Mouse (Mus musculus) myocyte (in vitro differentiated cells): ENCODE results near the gene Rita1. TPM values are rescaled to one million over a fixed set of nuclear protein-coding genes. Genes with fewer than 3 reads are reported as not detected.

ENCODE experiments used
- H3K27me3 ChIP-seq: one replicate; pipeline ENCODE4 v1.6.1; 2011; ENCODE audit not compliant: control insufficient read depth, insufficient read depth, insufficient read length
- H3K36me3 ChIP-seq: one replicate; pipeline ENCODE4 v1.6.1; 2011; ENCODE audit not compliant: control insufficient read depth, insufficient read depth
- H3K4me2 ChIP-seq: one replicate; pipeline ENCODE4 v1.6.1; 2011; ENCODE audit warnings: low read depth, control low read depth
- H3K4me3 ChIP-seq: one replicate; pipeline ENCODE4 v1.5.1; 2011; ENCODE audit warnings: mild to moderate bottlenecking, control low read depth, moderate library complexity
- H3K79me2 ChIP-seq: one replicate; pipeline ENCODE4 v1.6.1; 2011; ENCODE audit not compliant: control insufficient read depth, insufficient read depth
- H3ac ChIP-seq: one replicate; pipeline ENCODE4 v1.6.1; 2011; ENCODE audit not compliant: control insufficient read depth, insufficient read length
- CEBPB ChIP-seq: IDR thresholded peaks from 2 replicates; pipeline ENCODE4 v1.6.1; 2011; ENCODE audit warnings: mild to moderate bottlenecking, moderate library complexity; ENCODE audit not compliant: poor library complexity, insufficient read depth, severe bottlenecking
- E2F4 ChIP-seq: IDR thresholded peaks from one replicate; pipeline ENCODE4 v1.6.1; 2011; ENCODE audit warnings: mild to moderate bottlenecking, control low read depth, moderate library complexity; ENCODE audit not compliant: insufficient read depth
- MAX ChIP-seq: IDR thresholded peaks from one replicate; pipeline ENCODE4 v1.6.1; 2011; ENCODE audit warnings: low read depth, mild to moderate bottlenecking, control low read depth
- MYOD1 ChIP-seq, 3 experiments: IDR thresholded peaks; one replicate each; pipeline ENCODE4 v1.6.1; 2011; ENCODE audit warnings: control low read depth in 2 of 3, low read depth in 2 of 3, mild to moderate bottlenecking in 2 of 3, moderate library complexity in 1 of 3; ENCODE audit not compliant: insufficient read length in 2 of 3, control insufficient read depth in 1 of 3
- MYOG ChIP-seq, 3 experiments: IDR thresholded peaks; one replicate each; pipeline ENCODE4 v1.6.1; 2011; ENCODE audit warnings: control low read depth in 2 of 3, low read depth in 2 of 3, mild to moderate bottlenecking in 2 of 3; ENCODE audit not compliant: insufficient read length in 2 of 3, control insufficient read depth in 1 of 3, insufficient read depth in 1 of 3
- POLR2A ChIP-seq: IDR thresholded peaks from one replicate; pipeline ENCODE4 v1.6.1; 2011; ENCODE audit warnings: low read depth, mild to moderate bottlenecking, control low read depth, moderate library complexity; ENCODE audit not compliant: insufficient read length
- POLR2AphosphoS2 ChIP-seq: IDR thresholded peaks from one replicate; pipeline ENCODE4 v1.6.1; 2011; ENCODE audit warnings: low read depth, control low read depth; ENCODE audit not compliant: insufficient read length
- REST ChIP-seq: IDR thresholded peaks from one replicate; pipeline ENCODE4 v1.6.1; 2011; ENCODE audit warnings: mild to moderate bottlenecking, control low read depth, moderate library complexity; ENCODE audit not compliant: insufficient read depth, insufficient read length
- SRF ChIP-seq: IDR thresholded peaks from one replicate; pipeline ENCODE4 v1.6.1; 2011; ENCODE audit warnings: low read depth; ENCODE audit not compliant: control insufficient read depth, insufficient read length
- TCF12 ChIP-seq: IDR thresholded peaks from one replicate; pipeline ENCODE4 v1.6.1; 2011; ENCODE audit warnings: mild to moderate bottlenecking, control low read depth; ENCODE audit not compliant: poor library complexity, insufficient read depth, severe bottlenecking
- TCF3 ChIP-seq: IDR thresholded peaks from one replicate; pipeline ENCODE4 v1.6.1; 2011; ENCODE audit warnings: low read depth, control low read depth; ENCODE audit not compliant: insufficient read length
- USF1 ChIP-seq: IDR thresholded peaks from one replicate; pipeline ENCODE4 v1.6.1; 2011; ENCODE audit warnings: low read depth, mild to moderate bottlenecking, control low read depth, moderate library complexity
- polyA plus RNA-seq: library from polyadenylated mRNA; unstranded; fragments of >200 nt; fragmentation: generic; extraction: Trizol; gene quantifications from one replicate; pipeline ENCODE4 v1.2.1, GENCODE M21; 2012; ENCODE audit warnings: missing spikeins

The Rita1 gene
- polyA plus RNA-seq, 1 experiment = 14.7 TPM

DNA sequence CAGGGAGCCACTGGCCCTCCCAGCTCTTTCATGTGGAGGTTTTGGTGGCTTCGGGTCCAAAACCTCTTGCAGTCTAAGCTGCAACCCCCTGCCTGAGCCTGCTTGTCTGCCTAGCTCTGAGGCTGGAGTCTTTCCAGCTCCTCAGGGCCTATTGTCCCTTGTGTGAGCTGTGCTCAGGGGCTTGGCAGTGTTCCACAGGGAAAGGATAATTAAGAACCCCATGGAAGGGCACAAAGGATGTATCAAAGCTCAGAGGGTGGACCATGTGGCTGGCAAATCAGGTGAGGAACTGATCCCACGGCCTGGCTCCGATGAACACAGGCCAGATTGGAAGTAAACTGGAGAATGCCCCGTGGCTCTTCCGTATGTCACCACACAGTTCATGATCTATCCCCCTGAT, 46.3 kb downstream of the Rita1 start:
- Histone ChIP-seq H3K4me3 (no peak overlapping the region), H3ac (no peak overlapping the region), H3K27me3 (no peaks in the 10 kb centered on the region), H3K4me2 (peak overlapping the region; percentile 97), H3K79me2 (peaks cover 66% of the 10 kb centered on the region), H3K36me3 (peaks cover 4% of the 10 kb centered on the region)
- TF ChIP-seq REST (no peak), MYOG (IDR thresholded peaks at IDR 0.05; ENCODE audit: control insufficient read depth in 1 of 3, insufficient read depth in 1 of 3, insufficient read length in 2 of 3, low read depth in 2 of 3) (no peak), MYOD1 (IDR thresholded peaks at IDR 0.05; ENCODE audit: control insufficient read depth in 1 of 3, insufficient read length in 2 of 3, low read depth in 2 of 3) (peak in 1 of 3 experiments; percentile 9)

DNA sequence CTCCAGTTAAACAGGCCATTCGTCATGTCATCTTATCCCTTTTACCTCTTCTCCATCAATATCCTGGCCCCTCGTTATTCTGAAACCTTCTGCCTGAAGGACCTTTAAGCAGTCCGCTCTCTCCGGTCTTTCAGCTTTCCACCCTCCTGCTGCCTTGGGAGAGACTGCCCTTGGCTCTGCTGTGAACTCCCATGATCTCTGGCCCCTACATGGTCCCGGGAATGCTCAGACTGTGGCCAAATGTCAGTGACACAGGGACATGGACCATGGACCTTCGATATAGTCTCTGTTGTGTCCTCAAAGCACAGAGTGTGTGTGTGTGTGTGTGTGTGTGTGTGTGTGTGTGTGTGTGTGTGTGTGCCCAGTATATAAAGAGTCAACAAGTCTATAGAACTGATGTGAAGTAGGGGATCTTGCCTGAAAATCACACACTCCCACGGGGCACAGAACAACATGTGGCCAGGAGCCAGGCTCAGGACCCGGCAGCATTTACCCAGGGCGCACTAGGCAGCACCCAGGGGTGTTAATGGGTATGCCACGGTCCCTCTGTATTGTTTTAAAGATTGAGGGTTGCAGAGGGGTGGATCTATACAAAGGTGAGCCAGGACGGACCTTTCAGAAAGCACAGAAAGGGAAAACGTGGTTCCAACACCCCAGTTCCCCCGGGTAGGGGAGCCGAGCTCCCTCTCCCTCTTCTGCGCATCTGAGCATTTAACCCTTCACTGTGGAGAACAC, 47.1 kb downstream of the Rita1 start:
- TF ChIP-seq CEBPB = no peak
- TF ChIP-seq TCF12 = no peak
- TF ChIP-seq MYOG (IDR thresholded peaks at IDR 0.05; ENCODE audit: control insufficient read depth in 1 of 3, insufficient read depth in 1 of 3, insufficient read length in 2 of 3, low read depth in 2 of 3) = no peak
- no peak for TF ChIP-seq POLR2AphosphoS2
- no peak for TF ChIP-seq E2F4
- TF ChIP-seq REST = no peak
- TF ChIP-seq MAX = no peak
- TF ChIP-seq MYOD1 (IDR thresholded peaks at IDR 0.05; ENCODE audit: control insufficient read depth in 1 of 3, insufficient read length in 2 of 3, low read depth in 2 of 3) = no peak
- TF ChIP-seq TCF3 = no peak
- no peak for TF ChIP-seq POLR2A
- no peak for TF ChIP-seq SRF
- Histone ChIP-seq H3ac (no peak overlapping the region), H3K4me3 (no peak overlapping the region), H3K27me3 (no peaks in the 10 kb centered on the region), H3K79me2 (peaks cover 59% of the 10 kb centered on the region), H3K36me3 (peaks cover 4% of the 10 kb centered on the region), H3K4me2 (peak overlapping the region; percentile 97)

DNA sequence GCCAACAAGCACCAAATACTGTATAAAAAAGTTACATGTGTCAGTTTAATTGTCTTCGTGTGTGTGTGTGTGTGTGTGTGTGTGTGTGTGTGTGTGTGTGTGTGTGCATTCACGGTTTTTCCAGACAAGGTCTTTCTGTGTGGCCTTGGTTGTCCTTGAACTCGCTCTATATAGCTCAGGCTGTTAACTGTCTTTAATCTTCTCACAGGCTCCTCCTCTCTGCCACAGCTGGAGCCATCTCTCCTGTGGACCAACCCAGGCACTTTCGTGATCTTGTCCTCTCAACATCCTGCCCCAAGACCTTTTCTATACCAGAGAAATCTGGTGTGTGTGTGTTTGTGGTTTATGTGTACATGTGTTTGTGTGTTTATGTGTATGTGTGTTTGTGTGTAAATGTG, 48.5 kb downstream of the Rita1 start:
- Histone ChIP-seq H3K79me2 (peaks cover 55% of the 10 kb centered on the region), H3K36me3 (no peaks in the 10 kb centered on the region), H3K4me3 (no peak overlapping the region), H3ac (no peak overlapping the region), H3K27me3 (no peaks in the 10 kb centered on the region), H3K4me2 (peak overlapping the region; percentile 48)
- no peak for TF ChIP-seq POLR2AphosphoS2

DNA sequence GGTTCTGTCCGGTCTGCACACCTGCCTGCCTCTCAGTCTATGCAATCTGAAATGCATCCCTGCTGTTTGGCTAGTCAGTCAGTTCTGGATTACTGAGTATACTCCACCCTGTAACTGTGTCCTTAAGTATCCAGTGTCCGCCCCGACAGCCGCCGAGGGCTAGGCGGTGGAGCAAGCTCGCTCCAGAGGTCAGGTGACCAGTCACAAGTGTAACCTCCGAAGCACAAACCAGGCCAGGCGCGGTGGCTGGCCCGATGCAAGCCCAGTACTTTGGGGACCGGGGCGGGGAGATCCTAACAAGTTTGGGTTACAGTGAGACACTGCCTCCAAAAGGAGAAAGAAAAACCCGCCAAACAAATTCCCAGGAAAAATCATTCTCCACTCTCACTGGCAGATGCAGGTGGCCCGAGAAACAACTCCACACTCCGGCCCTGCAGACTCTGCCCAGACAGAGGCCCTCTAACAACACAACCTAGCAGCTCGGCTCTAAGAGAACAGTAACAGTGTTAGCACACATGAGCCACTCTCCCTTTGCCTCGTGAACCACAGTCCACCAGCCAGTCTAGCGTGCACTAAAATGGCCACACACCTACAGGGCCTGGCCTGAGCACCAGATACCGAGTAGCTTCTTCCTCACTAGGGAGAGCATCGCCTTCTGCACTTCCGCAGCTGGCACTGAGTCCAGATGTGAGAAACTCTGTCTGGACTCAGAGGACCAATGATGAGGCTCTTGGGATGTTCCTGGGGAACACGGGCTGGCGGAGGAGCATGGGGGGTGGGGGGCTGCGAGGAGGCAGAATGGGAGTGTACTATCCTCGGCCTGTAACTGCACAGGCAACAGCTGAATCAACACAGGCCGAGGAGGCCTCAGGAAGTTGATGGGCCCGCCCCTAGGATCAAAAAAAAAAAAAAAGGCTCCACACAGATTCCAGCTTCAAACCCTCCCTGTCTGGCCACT, 49.2 kb downstream of the Rita1 start:
- TF ChIP-seq CEBPB (0 out of 2 replicates have a peak, but pooled peaks have one; percentile 17), MAX (no peak), REST (no peak), POLR2AphosphoS2 (peak; percentile 27), POLR2A (peak; percentile 50), MYOG (IDR thresholded peaks at IDR 0.05; ENCODE audit: control insufficient read depth in 1 of 3, insufficient read depth in 1 of 3, insufficient read length in 2 of 3, low read depth in 2 of 3) (peak; percentile 53 to 90 (median 78)), MYOD1 (IDR thresholded peaks at IDR 0.05; ENCODE audit: control insufficient read depth in 1 of 3, insufficient read length in 2 of 3, low read depth in 2 of 3) (peak; percentile 91 to 96 (median 94)), TCF12 (peak; percentile 72), SRF (no peak), E2F4 (no peak), TCF3 (peak; percentile 54), USF1 (peak; percentile 51)

More for the DNA sequence above, 49.2 kb downstream of the Rita1 start:
- H3ac ChIP-seq = no peak overlapping the region
- no peaks in the 10 kb centered on the region for H3K36me3 ChIP-seq
- no peak overlapping the region for H3K4me3 ChIP-seq
- H3K27me3 ChIP-seq = no peaks in the 10 kb centered on the region
- peak overlapping the region; percentile 74 for H3K4me2 ChIP-seq
- H3K79me2 ChIP-seq = peaks cover 55% of the 10 kb centered on the region
